Mouse (Mus musculus) spleen, postnatal 36 days (tissue): ENCODE results near the gene Gh.
A peak's percentile ranks its signal among the peaks of the same experiment; 100 is the strongest.
"Not testable (repeated sequence)": the region's sequence is repeated elsewhere in the genome, so short reads cannot be mapped to it uniquely, and the experiment has no call there.

ENCODE experiments used
- DNase-seq, 2 experiments: peaks; one replicate each; pipeline ENCODE4 v3.0.0; 2022; ENCODE audit warnings: low spot score in 2 of 2, mixed read lengths in 1 of 2

The Gh gene

DNA sequence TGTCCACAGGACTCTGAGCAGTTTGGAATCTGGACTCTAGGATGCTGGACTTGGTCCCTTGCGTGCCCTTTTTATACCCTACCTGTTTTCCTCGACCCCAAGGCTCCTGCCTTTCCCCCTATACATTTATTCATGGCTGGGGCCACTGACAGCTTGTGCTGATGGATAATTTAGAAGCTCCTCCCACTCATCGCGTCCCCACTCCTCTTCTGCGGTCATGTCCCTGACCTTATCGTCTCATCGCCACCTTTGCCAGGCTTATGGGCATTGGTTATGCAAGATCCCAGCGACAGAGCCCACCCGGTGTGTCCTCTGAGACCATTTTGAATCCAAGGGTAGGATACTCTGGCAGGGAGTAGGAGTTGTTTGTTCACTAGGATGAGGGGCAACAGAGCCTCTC, at the start of gene Gh:
Gene Gh (minus strand): TSS at position 101 of the 400 bp plus-strand sequence.
- no peak for DNase-seq

DNA sequence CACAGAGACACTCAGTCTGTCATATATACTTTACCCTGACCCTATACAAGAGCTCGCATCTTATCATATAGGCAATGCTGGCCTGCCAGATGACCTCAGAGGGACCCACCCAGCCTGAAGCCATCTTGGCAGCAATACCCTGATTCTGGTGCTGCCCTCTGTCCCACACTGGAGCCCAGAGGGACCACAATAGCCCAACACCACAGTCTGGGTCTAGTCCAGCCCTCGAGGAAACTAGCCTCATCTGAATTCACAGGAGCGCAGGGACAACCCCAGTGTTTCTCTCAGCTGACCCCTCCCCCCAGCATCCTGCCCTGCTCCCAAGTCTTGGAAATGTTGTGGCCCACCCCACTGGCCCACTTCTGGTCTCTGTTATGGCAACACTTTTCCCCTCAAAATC, 49.6 kb upstream of the Gh start:
- no peak for DNase-seq

DNA sequence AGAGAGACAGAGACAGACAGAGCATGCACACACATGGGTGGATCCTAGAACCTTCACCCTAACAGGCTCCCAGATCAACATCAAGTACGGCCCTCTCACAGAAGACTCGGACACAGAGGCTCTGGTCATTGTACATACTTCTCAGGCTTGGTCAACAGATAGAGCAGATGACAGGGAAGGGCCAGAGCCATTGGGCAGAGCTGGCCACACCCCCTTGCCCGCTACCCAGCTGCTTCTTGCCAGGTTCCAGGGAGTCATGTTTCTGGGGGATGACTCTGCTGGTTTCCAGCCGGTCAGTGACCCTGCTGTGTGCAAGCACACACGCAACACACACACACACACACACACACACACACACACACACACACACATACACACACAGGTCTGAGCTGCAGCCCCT, 49.2 kb upstream of the Gh start:
- DNase-seq = no peak

DNA sequence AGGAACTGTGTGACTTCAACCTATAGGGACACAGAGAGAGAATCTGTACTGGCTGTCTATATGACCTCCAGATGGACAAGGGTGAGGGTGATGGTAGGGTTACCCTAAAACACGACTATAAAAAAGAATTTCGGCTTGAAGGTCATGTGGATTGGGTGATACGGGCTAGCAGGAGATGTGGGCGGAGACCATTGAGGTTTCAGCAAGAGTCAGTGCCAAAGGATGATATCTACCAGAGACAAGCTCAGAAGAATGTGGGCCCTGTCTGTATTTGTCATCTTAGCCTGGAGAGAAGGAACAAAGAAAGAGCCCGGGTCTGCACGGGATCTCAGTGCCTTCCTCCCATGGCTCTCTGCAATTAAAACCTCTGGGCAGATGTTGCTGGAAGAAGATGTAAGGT, 48.1 kb upstream of the Gh start:
- DNase-seq = no peak

DNA sequence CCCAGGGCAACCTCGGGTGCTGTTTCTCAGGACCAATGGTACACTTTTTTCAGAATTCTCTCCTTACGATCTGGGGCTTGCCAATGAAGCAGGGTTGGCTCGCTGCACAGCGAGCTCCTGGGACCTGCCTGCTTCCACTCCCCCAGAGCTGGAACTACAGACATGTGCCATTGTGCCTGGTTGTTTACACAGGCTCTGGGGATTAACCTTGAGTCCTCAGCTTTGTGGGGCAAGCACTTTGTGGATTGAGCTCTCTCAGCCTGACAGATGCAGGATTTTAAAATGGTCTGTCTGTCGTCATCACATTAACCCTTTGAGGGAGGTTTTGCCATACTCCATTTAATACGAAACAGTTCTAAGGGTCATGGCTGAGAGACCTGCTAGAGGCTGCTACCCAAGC, 43.2 kb upstream of the Gh start:
- no peak for DNase-seq

DNA sequence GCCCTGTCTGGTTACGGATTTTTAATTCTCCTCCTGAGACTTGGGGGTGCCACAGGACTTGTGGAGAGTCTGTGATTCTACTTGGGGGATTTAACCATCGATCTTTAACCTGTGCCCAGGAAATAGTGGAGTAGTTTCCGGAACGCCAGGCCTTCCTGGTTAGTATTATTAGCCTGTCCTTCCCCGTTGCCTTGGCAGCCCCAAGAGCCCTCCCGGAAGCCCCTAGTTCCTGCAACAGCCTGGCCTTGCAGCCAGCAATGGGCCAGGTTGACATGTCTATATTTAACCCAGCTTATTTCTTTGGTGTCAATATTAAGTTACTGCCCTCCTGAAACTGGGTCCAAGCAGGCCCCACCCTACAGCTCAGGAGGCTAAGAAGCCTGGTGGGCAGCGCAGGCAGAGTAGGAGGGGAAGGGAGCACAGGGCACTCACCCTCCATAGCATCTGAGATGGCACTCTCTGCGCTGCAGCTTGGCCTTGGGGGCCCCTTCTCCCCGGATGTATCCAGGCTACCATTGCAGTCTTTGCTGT, 39.4 kb upstream of the Gh start:
- DNase-seq = no peak

DNA sequence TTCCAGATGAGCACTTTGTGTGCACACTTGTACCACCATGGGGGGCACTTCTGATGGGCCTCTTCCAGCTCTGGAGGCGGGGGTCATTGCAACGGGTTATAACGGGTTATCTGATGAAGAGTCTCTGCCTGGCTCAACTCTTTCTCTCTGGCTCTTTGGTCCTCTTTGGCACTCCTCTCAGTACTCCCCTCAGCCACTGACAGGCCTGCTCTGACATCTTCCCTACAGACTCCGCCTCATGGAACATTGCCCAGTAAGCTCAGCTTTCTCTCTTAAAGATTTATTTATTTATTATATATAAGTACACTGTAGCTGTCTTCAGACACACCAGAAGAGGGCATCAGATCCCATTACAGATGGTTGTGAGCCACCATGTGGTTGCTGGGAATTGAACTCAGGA, 37.7 kb upstream of the Gh start:
- not testable (repeated sequence) for DNase-seq

DNA sequence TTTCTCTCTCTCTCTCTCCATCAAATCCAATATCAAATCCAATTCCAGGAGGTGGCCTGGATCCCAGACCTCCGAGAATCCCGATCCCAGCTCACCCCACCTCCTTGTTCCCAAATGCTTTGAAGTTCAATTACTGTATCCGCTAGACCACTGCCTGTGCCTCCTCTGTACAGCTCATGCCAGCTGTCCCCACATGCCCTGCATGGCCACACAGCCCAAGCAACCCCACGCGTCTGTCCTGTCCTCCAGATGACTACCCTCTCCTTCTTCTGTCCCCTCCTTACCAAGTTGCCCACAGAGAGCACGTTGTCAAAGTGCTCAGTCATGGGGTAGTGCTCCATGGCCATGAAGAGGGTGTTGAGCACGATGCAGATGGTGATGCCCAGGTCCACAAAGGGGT, 37.2 kb upstream of the Gh start:
- DNase-seq = no peak

DNA sequence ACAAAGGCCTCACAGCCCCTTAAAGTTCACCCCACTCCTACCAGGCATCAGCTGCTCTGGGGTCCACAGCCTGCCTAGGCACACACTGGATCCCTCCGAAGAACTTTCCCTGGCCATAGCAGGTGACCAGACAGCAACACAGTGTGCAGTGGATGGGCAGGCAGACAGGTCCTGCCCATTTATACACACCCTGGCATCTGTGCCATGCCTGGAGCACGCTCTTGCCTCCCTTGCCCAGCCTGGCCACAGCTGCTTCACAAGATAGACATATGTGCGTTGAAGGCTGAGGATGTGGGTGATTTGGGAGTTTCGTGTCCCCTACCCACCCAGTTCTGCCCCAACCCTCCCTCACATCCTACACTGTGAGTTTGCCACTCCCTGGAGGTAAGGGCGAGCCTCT, 36.4 kb upstream of the Gh start:
- DNase-seq = no peak

DNA sequence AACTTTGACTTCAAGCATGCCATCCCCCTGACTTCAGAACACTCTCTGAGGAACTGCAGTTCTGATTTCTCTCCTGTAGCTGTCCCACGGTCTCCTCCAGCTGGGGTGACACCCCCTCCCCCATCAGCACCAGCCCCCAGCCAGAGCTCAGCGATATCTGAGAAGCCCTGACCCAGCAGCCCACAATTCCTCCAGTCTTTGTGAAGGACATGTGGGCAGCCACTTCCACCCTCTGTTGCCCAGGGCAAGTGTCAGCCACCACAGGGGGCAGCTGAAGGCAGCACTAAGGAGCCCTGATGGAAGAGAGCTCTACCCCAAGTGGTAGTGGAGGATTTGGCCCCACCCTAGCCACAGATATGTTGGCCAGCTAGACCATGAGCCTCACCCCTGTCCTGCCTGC, 32.4 kb upstream of the Gh start:
- no peak for DNase-seq

DNA sequence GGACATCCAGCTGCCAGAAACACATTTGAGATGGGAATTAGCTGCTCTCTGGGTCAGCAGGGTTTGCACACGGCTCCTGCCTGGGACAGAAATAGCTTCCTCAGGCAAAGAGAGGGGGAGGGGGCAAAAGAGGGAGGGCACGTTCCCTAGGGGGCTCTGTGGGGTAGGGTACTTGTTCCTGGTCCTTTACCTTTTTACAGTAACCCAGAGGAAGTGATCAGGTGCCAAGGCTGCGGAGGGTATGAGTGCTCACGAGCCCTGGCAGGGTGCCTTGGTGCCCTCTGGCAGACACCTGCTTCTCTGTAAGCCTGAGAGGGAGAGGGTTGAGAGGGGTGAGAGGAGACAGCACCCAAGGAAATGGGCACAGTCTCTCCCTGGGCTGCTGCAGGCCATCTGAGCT, 30.8 kb upstream of the Gh start:
- DNase-seq = no peak

DNA sequence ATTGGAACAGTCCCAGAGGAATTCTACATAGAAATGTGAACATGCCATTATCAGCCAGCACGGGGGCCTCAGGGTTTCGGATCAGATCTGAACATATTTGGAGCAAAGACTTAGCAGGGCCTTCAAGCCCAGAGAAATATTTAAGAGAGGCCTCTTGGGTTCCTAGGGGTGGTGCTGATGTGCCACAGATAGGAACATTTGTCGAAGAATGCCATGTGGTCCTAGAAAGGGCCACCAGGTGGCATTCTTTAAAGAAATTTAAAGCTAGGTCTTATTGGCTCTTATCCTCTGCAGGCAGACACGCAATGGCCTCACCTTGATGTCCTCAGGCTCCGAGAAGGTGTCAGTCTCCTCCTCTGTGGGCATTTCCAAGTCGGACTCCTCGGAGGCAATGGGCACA, 28.0 kb upstream of the Gh start:
- peak; percentile 67 to 74 for DNase-seq

DNA sequence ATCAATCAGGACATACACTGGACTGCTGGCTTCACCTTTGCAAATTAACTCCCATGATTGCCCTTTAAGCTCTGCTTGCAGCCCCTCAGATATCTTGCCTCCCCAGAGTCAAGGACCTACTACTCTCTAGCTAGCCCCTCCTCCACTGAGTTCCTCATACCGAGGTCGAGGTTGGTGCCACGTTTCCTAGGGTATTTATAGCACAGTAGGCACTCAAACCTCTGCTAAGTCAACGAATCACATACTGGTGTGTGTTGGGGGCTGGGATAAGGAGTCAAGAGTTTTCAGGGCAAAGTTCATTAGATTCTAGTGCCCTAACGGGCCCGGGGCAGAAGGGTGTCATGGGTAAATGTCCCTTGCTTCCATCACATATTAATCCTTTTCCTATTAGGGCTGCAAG, 27.5 kb upstream of the Gh start:
- DNase-seq = no peak

DNA sequence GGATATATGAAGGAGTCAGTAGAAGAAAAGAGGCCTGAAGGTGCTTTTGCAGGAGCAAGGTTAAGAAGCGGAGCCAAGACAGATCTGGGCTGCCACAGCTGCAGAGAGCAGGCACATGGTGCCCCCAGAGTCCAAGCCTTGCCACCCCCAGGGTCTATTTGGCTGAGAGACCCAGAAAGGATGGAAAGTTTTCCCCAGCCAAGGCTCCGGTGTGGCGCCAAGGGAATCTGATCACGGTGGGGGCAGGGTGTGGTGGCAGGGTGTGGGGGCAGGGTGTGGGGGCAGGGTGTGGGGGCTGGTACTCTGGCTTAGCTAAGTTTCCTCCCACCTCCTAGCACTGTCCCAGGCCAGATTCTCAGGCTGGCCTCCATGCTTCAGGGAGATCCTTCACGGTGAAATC, 26.9 kb upstream of the Gh start:
- no peak for DNase-seq

DNA sequence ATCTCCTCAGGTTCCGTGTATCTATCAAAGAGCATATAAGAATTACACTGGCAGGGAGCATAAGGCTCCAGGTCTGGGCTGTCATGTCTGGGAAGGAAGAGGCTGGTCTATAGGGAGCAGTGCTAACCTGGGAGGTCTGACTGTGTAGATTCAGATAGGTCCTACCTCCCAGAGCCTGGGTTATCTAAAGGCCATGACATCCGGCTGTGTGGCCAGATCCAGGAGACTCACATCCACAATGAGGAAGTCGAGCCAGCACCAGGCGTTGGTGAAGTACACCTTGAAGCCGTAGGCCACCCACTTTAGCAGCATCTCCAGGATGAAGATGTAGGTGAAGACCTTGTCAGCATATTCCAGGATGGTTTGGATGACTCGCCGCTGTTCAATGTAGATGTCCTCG, 24.8 kb upstream of the Gh start:
- peak in 1 of 2 experiments; percentile 2 for DNase-seq

DNA sequence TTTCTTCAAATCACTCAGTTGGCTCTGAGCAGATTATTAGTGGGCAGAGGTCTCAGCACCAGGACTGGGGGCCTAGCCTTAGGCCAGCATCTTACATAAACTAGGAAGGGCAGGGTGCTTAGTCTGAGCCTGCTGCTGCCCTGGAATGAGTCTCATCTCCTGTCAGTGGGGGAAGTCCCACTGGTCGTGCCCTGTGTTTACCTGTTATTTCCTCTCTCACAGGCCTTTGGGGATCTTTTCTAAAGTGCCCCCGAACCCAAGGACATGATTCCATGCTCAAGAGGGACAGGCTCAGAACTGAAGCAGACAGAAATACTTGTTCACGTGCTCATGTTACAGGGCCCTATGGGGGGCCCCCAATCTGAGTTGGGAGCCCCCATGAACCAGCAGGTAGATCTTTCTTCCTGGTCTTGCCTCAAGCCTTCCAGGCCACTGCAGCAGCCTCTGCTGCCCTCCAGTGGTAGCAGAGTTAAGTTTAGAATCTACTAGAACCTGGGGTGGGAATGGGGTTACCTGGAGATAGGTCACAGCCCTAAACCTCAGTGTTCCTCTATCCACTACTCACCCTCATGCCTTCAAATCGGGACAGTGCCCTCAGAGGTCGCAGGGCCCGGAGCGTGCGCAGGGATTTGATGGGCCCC, 24.0 kb upstream of the Gh start:
- DNase-seq = peak; percentile 83 to 87

DNA sequence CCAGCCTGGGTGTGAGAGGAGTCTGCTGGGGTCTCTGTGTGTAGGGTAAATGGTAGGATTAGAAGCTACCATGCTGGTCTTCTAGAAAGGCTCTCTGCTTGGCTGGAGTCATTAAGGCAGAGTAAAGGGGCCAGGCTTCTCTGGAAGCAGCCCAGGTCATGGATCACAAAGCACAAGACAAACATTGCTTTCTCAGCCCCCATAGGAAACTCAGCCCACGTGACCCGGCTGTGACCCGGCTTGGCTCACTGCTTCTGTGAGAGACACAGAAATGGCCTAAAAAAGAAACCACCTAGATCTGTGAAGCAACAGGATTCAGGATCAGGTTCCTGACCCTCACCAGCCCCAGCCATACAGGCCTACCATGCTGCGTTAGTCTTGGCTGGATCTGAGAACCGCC, 23.2 kb upstream of the Gh start:
- DNase-seq = peak; percentile 89 to 90

DNA sequence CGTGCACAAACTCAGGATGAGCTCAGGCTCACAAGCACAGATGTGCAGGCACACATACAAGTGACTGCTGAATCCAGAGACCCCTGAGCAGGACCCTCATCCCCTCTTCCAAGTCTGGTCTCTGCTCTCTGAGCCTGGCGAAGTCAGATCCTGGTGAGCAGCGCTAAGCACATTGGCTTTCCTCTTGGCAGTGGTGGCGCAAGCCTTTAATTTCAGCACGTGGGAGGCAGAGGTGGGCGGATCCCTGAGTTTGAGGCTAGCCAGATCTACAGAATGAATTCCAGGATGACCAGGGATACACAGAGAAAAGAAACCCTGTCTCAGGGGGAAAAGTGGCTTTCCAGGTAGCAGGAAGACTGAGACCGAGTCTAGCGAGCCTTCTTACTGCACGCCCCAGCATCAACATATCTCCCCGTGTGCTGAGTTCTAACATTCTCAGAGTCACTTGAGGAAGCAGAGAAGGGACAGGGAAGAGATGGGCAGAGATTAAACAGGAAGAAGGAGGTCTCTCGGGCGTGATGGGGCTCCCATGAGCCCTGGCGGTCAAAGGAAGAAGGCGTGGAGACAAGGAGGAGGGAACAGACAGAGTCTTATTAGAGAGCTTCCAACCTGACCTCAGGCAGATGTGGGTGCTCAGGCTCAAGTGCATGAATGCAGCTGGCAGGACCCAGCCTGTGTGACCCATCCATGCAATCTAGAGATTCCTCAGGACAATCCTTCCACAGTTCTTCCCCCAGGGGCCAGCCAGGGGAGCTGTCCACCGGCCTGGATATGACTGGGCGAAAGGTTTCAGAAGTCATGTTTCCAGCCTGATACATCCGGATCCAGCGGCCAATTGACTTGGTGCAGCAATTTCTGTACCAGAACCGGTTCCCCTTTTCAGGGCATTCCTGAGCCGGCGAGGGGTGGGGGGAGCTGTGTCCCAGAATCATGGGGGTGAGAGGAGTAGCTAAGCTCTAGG, 17.0 kb upstream of the Gh start:
- peak; percentile 71 to 74 for DNase-seq

DNA sequence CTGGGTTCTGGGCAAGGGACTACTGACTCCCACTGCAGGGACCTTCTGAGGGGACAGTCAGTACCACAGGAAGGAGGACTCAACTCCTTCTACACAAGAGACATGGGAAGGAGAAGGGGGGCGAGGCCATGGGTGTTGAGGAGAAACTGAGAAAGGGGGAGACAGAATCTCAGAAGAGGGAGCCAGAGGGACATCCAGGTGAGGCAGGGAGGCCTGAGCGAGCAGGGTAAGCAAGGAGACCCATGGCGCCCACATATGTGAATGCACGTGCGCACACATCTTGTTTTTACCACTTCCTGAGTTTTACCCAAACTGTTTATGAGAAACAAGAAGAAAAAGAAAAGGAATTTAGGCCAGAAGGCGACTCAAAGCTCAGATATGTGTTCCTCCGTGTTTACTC, 16.1 kb upstream of the Gh start:
- DNase-seq = peak in 1 of 2 experiments; percentile 47

DNA sequence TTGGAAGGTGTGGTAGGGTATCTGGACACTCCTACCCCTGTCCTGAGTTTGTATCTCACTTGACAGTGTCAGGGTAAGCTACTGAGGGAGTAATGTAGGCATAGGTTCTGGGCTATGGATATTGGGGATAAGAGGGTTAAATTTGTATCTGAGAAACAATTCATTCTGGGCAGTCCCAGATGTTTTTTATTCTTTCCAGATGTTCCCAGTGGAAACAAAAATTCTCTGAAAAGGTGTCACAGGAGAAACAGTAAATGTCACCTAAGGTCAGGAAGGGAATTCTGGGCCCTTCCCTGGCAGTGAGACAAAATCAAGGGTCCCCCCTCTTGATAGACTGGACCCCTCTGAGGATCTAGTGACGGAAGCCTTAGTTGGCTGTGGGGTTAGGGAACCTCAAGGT, 14.8 kb upstream of the Gh start:
- no peak for DNase-seq

DNA sequence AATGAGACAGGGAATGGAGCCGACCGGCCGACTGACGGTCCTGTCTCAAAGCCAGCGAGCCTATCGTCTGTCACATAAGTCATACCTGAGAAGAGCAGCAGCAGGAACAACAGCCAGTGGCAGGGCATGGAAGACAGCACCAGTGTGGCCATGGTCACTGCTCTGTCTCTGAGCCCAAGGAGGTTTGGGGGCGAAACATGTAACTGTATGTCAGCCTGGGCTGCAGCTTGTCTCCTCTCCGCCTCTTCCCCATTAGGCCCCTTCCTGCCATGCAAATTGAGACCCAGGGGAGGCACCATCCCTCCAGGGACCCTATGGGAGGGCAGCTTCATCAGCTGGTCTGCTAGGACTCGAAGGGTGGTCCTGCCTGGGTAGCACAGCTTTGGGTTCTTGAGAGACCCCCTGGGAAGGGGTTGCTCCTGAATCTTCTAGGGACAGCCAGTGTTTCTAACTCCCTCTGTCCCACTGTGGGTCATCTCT, 12.7 kb upstream of the Gh start, which contains the start of gene Cd79b:
Gene Cd79b (minus strand): TSS at position 430 of the 480 bp plus-strand sequence.
- peak; percentile 94 to 95 for DNase-seq

DNA sequence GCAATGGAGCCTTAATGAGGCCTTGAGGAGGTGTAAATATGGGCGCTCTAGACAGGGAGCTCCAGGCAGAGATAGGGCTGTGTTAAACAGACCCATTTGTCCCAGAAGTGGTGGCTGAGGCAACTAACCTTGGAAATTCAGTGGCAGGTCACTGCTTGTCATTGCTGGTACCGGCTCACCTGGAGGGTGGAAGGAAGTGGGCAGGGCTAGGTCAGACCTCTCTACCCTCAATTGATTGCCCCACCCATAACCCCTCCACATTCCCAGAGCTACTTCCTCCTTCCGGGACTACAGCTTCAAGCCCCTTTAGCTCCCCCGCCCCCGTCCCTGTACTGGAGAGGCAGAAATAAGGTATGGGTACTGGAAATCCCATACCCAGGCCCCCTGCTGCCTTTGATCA, 11.9 kb upstream of the Gh start:
- peak; percentile 88 to 89 for DNase-seq

DNA sequence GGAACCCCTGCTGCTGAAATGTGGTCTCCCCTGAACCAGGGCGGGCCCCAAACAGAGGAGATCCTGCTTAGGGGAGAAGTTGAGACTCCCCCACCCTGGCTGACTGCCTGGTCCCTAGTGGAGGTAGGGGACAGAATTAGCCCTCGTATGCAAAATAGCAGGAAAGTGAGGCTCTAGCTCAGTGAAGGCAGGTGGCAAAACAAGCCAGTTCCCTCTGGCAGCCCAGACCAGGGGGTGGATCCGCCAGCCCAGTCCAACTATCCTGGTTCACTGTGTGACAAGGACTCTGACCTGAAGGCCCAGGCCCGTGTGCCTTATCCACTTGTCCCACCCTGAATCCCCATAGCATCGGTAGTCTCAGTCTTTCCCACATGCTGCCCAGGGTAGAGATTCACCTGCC, 8.5 kb upstream of the Gh start:
- peak; percentile 91 to 93 for DNase-seq
